Mouse (Mus musculus) stomach, embryonic 16.5 days (tissue): ENCODE measurements at regions not wholly inside any gene's neighbourhood (a gene's known extent, or its start where the extent isn't known, plus 50 kb on each side); places are given as distances from the start of the nearest gene placed in this dataset.

Experiments
- ATAC-seq: fragments of 200-750 bp; cut with Nextera tagmentation; 2 replicates; pipeline ENCODE4 v1.8.0; 2017; ENCODE audit warnings: moderate number of reproducible peaks, moderate TSS enrichment; ENCODE audit not compliant: insufficient read depth, low FRiP score
- H3K27ac ChIP-seq: fragments of 300-500 bp; sonication (generic); 2 replicates; pipeline ENCODE4 v1.5.1; 2014; ENCODE audit warnings: low read length
- H3K27me3 ChIP-seq: fragments of 300-500 bp; sonication (generic); 2 replicates; pipeline ENCODE4 v1.6.1; 2014; ENCODE audit warnings: low read length, control low read depth, mixed read lengths; ENCODE audit not compliant: control insufficient read depth, insufficient read depth
- H3K36me3 ChIP-seq: fragments of 300-500 bp; sonication (generic); 2 replicates; pipeline ENCODE4 v1.6.1; 2014; ENCODE audit warnings: low read length; ENCODE audit not compliant: control insufficient read depth, insufficient read depth
- H3K4me1 ChIP-seq: fragments of 300-500 bp; sonication (generic); 2 replicates; pipeline ENCODE4 v1.6.1; 2014; ENCODE audit warnings: low read length, control low read depth, mixed read lengths; ENCODE audit not compliant: control insufficient read depth, insufficient read depth
- H3K4me2 ChIP-seq: fragments of 300-500 bp; sonication (generic); 2 replicates; pipeline ENCODE4 v1.6.1; 2014; ENCODE audit warnings: low read depth, low read length, mixed read lengths
- H3K4me3 ChIP-seq: fragments of 300-500 bp; sonication (generic); replicated peaks from 2 replicates; pipeline ENCODE4 v1.5.1; 2014; ENCODE audit warnings: mild to moderate bottlenecking, low read length
- H3K9ac ChIP-seq: fragments of 300-500 bp; sonication (generic); 2 replicates; pipeline ENCODE4 v1.6.1; 2014; ENCODE audit warnings: low read length
- H3K9me3 ChIP-seq: fragments of 300-500 bp; sonication (generic); replicated peaks from 2 replicates; pipeline ENCODE4 v1.6.1; 2016; ENCODE audit warnings: low read length, control low read depth; ENCODE audit not compliant: control insufficient read depth
- WGBS: fragments of 180-500 bp; shearing (Covaris S2); extraction: QIAGEN DNeasy Blood & Tissue Kit; methylation state at CpG from one replicate; pipeline ENCODE4 v1.1.7; 2014; 5-methylcytosine and 5-hydroxymethylcytosine counted together

- Histone ChIP-seq H3K27ac (no peak overlapping the region), H3K36me3 (no peaks in the 10 kb centered on the region), H3K4me1 (no peaks in the 10 kb centered on the region), H3K4me2 (no peak overlapping the region), H3K27me3 (no peaks in the 10 kb centered on the region), H3K4me3 (no peak overlapping the region), H3K9ac (no peak overlapping the region), H3K9me3 (no peaks in the 10 kb centered on the region)
- 52% methylated on average over 3 of the region's 3 CpGs for WGBS
- no peak for ATAC-seq
Measured at GRCm38 (mm10) chr12:13668485-13669022, 399.6 kb downstream of the Nbas start.

GRCm38 (mm10) chr12:13639336-13639735 is 370.4 kb downstream of the Nbas start:
- ATAC-seq, result no peak
- Histone ChIP-seq H3K4me2 (no peak overlapping the region), H3K4me1 (no peaks in the 10 kb centered on the region), H3K27me3 (no peaks in the 10 kb centered on the region), H3K9ac (no peak overlapping the region), H3K27ac (no peak overlapping the region), H3K36me3 (no peaks in the 10 kb centered on the region), H3K4me3 (no peak overlapping the region), H3K9me3 (no peaks in the 10 kb centered on the region)
- WGBS, result 63% methylated on average over 1 of the region's 1 CpGs
